Mouse (Mus musculus) liver (tissue): ENCODE measurements at regions not wholly inside any gene's neighbourhood (a gene's known extent, or its start where the extent isn't known, plus 50 kb on each side); places are given as distances from the start of the nearest gene placed in this dataset.
A peak's percentile ranks its signal among the peaks of the same experiment; 100 is the strongest.
"Not testable (repeated sequence)": the region's sequence is repeated elsewhere in the genome, so short reads cannot be mapped to it uniquely, and the experiment has no call there.

Source experiments
- DNase-seq: peaks from one replicate; pipeline ENCODE4 v3.0.0-alpha.2; 2020; ENCODE audit warnings: mixed read lengths

DNA sequence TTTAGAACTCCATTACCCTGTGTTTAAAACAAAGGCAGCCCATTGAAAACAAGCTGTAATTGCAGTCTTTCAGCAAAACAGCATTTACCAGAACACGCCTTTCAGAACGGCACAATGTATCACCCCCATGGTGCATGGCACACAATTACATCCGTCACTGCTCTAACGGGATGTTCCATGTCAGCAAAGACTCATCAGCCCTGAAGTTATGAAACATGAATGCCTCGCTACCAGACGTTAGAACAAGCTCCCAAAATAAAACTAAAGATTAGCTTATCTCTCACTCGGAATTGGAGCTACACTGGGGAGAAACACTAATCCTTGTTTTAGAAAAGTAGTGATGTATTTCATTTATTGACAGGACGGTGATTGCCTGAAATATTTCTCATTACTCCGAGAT, 301.4 kb downstream of the Tox3 start:
- no peak for DNase-seq

DNA sequence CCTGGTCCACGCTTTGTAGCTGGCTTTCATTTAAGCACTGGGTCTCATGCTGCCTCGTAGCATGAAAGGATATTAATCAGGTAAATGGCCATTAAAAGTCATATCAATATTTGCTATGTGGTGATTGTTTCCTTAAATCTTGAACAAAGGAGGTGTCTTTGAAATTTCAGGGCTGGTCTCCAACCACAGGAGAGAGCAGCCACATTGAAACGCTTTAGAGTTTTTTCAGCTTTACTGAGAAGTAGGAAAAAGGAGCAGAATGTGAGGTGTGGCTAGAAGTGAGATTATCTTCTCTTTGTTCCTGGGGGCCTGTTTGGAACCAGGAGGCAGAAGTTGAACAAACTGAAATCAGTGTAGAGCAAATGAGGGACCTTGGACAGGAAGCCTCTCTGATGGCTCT, 311.7 kb downstream of the Tox3 start:
- no peak for DNase-seq

DNA sequence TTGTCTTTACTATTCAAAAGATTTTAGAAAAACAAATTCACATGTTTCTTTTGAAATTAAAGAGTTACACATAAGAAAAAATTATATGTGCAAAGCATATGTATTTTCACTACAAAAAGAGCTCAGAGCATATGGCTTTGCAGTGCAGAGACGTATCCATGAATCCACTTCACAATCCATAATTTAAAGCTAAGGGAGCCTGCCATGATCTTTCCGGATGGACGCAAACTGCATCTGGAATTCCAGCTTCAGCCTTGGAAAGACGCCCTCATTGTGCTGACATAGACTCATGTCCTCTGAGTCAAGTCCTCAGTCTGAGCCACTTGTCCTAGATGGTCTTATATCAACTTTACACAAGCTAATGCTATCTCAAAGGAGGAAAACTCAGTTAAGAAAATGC, 315.6 kb downstream of the Tox3 start:
- DNase-seq = no peak

DNA sequence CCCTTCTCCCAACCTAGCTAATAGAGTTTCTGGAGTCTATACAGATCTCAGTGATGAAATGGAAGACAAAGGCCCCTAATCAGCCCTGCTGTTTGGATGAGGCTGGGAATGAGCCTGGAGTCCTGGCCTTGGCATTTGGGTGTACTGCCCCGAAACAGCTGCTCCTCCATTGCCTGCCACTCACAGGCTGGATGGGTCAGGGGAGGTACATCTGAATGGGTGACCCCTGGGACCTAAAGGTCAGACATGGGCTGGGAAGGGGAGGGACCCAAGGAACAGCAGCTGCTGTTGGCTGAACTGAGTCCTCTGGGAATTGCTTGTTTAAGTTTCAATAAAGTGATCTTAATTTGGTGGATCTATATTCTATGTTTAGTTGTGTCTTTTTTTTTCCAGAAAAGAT, 316.9 kb downstream of the Tox3 start:
- DNase-seq = no peak

DNA sequence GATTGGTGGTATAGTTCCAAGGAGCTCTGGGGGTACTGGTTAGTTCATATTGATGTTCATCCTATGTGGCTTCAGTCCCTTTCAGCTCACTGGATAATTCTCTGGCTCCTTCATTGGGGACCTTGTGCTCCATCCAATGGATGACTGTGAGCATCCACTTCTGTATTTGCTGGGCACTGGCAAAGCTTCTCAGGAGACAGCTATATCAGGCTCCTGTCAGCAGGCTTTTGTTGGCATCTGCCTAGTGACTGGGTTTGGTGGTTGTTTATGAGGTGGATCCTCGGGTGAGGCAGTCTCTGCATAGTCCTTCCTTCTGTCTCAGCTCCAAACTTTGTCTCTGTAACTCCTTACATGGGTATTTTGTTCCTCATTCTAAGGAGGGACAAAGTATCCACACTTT, 330.2 kb downstream of the Tox3 start:
- not testable (repeated sequence) for DNase-seq

DNA sequence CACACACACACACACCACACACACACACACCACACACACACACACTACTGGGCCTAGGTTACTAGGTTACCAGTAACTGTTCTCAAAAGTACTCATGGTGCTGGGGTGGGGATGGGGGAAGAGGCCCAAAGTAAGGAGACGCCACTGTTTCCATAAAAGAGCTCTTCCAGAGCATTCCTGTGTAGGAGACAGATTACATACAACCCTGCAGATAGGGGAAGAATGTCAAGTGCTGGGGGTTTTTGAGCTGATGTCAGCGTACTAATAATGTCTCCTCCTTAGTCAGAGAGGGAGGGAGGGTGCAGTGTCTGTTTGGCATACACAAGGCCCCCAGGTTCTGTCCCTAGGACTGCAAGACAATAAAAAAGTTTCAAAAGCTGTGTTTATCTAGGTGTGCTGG, 334.4 kb downstream of the Tox3 start:
- DNase-seq = no peak

DNA sequence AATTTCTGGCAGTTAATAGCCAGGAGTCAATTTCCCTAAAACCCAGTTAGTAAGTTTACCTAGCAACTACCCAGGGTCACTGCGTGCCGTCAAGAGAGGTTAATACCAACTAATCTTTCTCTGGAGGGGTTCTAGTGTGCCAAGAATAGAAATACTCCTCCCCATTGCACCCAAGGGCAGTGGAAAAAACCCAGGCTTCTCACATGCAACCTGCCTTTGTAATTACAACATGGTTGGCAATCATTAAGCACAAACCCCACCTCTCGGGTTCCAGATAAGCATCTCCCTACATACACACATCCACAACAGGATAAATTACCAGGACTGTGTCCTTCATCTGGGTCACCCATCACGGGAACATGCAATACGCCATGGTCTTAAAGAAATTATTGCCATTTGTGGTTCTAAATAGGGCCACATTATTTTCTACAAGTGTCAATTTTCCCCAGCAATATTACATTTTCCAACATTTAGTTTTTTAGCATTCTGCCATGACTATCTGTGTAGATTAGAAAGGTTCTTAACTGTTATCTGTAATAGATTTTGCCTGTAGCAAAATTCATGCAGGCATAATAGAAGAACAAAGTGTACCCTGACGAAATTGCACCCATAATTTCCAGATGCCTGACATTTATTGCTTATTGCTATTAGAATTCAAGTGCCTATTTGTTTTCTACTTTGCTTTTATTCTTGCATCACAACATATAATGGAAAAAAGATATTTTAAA, 336.3 kb downstream of the Tox3 start:
- DNase-seq = no peak

DNA sequence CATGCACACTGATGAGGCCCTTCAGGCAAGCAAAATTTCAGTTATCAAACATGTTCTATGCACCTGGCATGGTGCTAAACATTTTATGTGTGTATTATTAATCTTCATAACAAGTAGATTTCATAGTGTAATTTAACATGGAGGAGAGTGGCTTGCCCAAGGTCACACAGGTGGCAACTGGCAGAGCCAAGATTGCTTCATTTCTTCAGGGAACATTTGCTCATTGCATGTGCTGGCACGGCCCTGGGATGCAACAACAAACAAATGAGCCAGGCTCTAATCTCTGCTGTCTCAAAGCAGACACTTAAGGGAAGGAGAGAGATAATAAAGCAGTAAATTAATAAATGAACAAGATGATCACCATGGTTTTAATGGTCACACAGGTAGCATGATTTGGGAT, 338.7 kb downstream of the Tox3 start:
- no peak for DNase-seq

DNA sequence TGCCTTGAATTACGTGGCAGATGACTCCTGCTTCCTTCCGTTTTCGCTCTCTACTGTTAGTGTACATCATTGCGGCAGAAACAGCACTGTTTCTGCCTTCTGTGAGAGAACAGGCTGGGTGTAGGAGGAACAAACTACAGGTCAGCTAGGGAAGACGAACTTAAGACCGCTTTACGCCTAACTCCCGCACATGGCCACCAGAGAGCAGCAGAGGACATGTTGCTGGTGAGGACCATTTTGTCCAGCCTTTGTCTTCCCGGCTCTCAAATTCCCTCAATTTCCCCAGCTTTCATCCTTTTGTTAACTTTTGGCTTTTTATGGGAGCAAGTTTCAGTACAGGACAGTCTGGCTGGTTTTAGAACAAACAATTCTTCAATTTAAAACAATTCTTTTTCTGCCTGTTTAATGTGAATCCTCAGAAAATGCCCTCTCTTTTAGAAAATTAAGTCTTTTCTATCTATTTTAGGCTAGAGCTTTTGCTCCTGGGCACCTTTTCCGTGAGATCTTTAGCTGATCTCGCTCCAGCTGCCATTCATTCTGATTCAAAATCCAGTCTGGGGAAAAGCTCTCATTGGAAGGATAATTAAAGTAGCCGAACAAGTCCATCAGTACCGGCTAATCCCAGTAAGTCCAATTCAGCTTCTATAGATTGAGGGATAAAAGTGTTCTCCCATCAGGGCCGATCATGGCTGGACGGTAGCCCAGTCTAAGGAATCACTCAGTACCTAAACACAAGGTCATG, 347.1 kb downstream of the Tox3 start:
- peak; percentile 63 for DNase-seq

DNA sequence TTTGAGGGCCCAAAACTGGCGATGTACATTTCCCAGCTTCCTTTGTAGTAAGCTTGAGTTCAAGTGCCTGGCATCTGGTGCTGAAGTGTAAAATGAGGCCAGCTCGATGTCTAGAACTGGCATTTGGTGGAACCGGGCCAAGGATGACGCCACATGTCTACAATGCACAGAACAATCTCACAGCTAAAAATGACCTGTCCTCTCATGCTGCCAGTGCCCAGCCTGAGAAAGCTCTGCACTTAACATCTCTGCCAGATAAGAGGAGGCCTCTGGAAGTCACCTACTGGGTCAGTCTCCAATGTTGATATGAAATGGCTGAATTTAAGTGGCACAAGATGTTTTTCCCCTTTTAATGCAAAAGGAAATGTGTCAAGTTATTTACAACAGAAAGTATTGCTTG, 354.4 kb downstream of the Tox3 start:
- DNase-seq = no peak

DNA sequence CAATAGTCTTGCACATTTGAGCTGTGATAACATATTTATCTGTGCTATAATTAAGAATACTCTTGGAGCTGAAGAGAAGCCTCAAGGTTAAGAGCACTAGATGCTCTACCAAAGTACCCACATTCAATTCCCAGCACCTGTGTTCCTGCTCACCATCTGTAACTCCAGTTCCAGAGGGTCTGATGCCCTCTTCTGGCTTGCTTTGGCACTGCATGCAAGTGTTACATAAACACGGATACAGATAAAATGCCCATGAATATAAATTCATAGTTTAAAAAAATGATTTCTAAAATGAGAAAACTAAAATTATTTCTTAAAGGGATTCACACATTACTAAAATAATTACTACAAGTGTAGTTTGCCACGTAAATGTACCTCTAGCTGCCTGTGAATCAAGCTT, 364.3 kb downstream of the Tox3 start:
- no peak for DNase-seq

DNA sequence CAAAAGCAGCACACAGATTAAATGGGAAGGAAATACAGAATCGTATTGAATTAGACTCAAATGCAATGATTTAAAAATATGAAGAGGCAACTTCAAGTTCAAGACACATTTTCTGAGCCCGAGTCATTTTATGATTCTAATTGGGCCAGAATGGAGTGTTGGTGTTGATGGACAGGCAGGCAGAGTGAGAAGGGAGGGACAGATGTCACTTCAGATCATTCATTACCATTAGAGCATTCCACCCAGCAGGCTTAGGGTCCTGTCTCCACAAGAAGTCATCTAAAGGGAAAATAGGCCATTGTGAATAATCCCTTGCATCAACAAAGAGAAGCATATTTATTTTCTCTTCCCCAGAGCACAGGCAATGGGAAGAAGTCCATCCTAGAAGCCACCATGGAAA, 365.6 kb downstream of the Tox3 start:
- DNase-seq = no peak

DNA sequence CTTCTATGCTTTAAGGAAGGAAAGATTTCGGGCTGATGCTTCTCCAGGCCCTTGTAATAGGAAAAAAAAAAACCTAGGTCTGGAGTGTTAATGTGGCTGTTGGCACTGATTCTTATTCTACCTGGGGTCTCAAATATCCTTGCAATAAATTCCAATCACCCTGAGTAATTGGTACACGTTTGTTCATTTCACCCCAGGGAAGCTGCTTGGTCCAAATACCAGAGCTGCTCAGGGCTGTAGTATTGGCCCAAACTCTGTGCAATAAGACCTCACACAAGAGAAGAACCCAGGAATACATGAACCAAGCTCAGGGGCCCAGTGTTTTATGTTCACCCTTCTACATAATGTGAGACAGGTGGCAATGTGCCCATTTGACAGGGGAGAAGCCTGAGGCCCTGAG, 366.8 kb downstream of the Tox3 start:
- DNase-seq = no peak

DNA sequence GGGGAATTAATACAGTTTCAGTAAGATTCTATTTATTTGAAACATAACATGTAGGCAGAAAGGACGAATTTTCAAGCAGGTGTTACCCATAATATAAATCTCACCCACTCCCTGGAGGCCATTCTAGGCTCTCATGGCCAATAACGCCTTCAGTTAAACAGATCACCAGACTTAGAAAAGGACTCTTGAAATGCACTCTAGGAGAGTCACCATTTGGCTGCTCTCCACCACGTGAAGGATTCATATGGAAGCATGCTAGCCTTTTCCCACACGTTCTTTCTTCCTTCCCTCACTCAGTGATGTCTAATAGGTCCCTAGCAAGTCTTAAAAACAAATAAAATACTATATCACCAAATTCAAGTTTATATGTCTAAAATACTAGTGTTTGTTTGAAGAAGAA, 367.7 kb downstream of the Tox3 start:
- DNase-seq = no peak

DNA sequence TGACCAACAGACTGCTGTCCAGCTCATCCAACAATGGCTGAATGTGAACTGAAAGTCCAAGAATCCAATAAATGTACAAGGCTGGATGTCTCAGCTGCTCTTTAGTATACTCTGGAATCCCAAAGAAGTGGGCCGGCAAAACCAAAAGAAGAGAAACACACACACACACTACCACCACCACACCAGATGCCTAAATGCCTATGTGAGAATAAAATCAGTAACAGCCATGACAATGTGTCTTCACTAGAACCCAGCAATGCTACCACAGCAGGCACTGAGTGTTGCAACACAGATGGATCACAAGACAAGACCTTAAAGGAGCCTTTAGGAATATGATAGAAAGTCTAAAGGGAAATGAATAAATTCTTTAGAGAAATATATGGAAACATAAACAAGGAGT, 385.3 kb downstream of the Tox3 start:
- no peak for DNase-seq

DNA sequence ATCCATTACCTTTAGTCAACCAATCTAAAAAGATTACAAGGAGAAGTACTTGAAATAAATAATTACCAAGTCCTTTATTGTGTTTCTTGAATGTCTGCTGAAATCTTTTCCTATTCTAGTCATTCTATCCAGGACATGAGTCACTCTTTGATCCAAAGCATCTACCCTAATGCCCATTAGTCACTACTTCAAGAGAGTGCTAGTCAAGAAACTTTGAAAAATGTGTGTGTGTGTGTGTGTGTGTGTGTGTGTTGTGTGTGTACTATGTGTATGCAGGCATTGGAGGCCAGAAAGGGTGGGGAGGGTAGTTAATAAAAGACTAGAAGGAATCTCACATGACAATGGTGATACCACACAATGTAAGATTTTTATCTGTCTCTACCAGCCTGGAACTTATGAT, 390.7 kb downstream of the Tox3 start:
- DNase-seq = no peak

DNA sequence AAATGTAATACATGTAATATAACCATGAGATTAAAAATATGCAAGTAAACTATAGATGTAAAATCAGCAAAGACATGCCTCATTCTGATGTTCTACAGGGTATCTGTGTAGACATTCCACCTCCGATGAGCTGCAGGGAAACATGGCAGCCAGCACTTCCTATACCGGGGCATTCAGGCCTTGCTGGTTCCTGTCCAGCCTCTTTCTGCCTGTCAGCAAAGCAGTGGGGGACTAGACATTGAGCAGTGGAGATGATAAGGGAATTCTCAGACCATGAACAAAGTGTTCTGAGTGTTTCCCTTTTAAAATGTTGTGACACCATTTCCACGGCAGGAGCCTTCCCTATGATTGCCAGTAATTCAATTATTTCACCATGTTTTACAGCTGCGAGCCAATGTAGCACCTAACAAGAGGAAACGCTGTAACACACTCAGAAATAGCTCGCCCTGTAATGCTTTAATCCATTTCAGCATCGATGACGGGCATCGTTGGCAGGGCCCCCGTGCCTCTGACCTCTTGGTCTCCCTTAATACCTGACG, 391.6 kb downstream of the Tox3 start:
- DNase-seq = no peak

DNA sequence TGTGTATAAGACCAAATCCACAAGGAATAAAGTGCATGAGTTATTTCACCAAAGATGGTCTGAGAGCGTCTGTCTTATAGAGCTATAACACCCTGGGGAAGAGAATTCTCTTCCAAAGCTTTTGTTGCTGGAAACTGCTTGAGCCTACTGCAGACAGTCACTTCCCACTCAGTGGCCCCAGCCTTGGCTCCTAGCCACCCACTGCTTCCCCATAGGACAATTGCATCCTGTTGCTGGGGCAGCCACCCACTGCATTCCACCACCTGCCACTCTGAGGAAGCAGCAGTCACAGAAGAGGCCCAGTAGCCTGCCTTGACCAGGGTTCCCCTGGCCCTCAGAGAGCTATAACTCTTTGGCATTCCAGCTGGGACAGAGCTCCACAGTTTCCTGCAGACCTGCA, 409.3 kb downstream of the Tox3 start:
- no peak for DNase-seq

DNA sequence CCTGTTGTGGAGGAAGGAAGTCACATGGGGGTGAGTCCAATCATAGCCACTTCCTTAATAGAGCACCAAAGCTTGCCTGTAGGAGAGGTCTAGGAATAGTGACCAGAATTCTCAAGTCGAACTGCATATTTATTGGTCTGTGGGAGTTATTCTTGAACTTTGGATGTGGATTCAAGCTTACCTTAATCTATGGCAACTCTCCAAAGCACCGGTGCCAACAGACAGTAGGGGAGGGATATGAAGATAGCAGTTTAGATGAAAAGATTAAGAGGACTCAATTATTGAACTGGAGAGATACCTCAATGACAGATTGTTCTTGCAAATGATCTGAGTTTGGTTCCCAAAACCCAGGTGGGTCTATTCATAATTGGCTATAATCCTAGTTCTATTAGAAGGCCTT, 413.6 kb downstream of the Tox3 start:
- DNase-seq = no peak

DNA sequence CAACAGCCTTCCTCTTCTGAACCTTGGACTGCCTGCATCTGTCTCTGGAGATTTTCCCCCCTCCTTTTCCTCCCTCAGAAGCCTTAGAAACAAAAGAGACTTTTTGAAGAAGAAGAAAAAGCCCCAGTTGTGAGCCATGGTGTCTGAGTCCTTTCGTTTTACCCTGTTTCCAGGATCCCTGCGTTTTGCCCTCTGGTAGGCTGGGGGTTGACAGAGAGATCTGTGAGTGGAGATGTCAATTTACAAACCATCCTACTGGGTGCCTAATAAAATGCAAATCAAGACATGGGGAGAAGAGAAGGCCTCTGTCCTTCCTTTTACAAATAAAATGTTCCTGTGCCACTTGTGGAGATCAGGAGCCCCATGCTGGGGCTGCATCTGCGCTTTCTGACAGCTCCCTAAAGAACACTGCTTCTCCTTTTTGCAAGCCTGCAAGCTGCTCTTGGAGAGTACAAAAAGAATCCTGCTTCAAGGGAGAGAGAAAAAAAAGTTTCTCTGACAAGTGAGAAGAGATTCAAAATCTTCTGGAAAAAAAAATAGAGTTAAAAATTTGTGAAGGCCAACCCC, 421.4 kb downstream of the Tox3 start:
- DNase-seq = no peak

DNA sequence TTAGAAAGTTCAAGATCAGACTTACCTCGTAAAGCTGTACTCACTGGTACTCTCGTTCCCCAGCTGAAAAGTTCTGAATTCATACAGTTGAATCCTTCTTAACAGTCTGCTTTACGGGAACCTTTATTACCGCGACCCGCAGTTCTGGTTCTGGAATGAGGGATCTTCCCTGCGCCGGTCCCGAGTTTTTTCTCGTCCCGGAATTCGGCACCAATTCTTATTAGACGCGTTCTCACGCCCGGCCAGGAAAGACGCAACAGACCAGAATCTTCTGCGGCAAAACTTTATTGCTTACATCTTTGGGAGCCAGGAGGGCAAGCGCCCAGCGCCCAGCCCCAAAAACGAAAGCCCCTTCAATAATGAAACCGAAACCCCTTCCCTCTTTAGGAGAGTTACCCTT, 423.4 kb downstream of the Tox3 start:
- not testable (repeated sequence) for DNase-seq

DNA sequence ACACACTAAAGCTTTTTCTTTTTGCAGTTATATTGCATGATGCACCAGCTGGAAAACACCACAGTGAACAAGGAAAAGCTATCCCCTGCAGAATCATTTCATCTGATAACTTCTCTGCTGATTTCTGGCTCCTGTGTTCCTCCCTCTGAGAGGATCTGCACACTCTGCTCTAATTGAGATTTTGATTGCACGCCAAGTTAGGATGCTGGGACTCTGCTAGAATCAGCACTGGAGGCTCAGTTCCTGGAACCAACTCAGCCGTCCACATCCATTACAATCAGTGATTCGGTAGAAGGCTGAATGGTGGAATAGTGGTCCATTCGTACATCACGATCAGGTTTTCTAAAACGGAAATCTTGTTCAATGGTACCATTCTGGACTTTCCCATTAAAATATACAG, 434.1 kb downstream of the Tox3 start:
- no peak for DNase-seq

DNA sequence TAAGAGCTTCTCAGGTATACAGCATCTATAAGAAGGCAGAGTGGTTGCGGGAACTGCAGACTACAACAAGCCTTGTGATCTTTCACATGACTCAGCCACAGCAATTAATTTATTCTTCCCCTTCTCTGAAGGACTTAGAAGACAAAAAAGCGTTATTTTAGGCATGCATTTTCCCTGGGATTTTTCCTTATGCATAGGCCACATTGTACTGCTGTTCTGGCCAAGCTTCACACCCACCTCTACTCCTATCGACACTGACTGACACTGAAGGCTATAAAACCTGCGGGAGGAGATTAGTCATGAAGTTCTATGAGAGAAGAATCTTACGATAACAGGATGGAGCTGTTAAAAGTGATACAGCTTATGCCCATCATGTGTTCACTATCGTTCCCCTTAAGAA, 441.9 kb downstream of the Tox3 start:
- no peak for DNase-seq

DNA sequence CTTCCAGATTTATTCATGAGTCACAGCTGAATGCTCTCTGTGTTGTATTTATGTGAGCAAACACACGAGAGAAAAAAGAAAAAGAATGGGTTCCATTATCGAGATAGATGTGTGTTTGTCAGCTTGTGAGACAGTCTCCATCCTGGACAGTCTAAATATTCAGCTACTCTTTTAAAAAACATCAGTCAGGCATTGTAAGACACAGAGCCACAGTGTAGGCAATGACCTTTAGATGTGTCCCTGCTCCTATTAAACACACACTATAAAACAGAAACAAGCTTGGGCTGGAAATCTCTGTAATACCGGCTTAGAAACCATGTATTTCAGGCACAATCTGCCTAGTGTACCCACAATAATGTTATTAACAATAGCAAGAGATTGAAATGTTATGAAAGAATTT, 442.6 kb downstream of the Tox3 start:
- no peak for DNase-seq
